Mouse (Mus musculus) forebrain, embryonic 12.5 days (tissue): ENCODE results near the gene Gpr63. TPM values are rescaled to one million over a fixed set of nuclear protein-coding genes. Genes with fewer than 3 reads are reported as not detected.
A peak's percentile ranks its signal among the peaks of the same experiment; 100 is the strongest.
"Not testable (repeated sequence)": the region's sequence is repeated elsewhere in the genome, so short reads cannot be mapped to it uniquely, and the experiment has no call there.

Experiments
- ATAC-seq: fragments of 200-750 bp; cut with Nextera tagmentation; 2 replicates; pipeline ENCODE4 v1.8.0; 2017; ENCODE audit warnings: moderate TSS enrichment; ENCODE audit not compliant: low FRiP score
- H3K27ac ChIP-seq: fragments of 300-500 bp; sonication (generic); 2 replicates; pipeline ENCODE4 v1.5.1; 2016; ENCODE audit warnings: mild to moderate bottlenecking
- H3K27me3 ChIP-seq: fragments of 300-500 bp; sonication (generic); 2 replicates; pipeline ENCODE4 v1.6.1; 2016; ENCODE audit warnings: mild to moderate bottlenecking
- H3K36me3 ChIP-seq: fragments of 300-500 bp; sonication (generic); replicated peaks from 2 replicates; pipeline ENCODE4 v1.6.1; 2016; ENCODE audit warnings: mild to moderate bottlenecking
- H3K4me1 ChIP-seq: fragments of 300-500 bp; sonication (generic); 2 replicates; pipeline ENCODE4 v1.6.1; 2016
- H3K4me2 ChIP-seq: fragments of 300-500 bp; sonication (generic); 2 replicates; pipeline ENCODE4 v1.6.1; 2016; ENCODE audit warnings: mild to moderate bottlenecking, moderate library complexity
- H3K4me3 ChIP-seq: fragments of 300-500 bp; sonication (generic); replicated peaks from 2 replicates; pipeline ENCODE4 v1.5.1; 2016; ENCODE audit warnings: mild to moderate bottlenecking
- H3K9ac ChIP-seq: fragments of 300-500 bp; sonication (generic); 2 replicates; pipeline ENCODE4 v1.6.1; 2016; ENCODE audit warnings: mild to moderate bottlenecking
- H3K9me3 ChIP-seq: fragments of 300-500 bp; sonication (generic); 2 replicates; pipeline ENCODE4 v1.6.1; 2016
- WGBS: fragments of 180-500 bp; shearing (Covaris S2); methylation state at CpG from one replicate; pipeline ENCODE4 v1.1.7; 2016; 5-methylcytosine and 5-hydroxymethylcytosine counted together
- polyA plus RNA-seq: library from polyadenylated mRNA; unstranded; fragments of >200 nt; fragmentation: Nextera tagmentation; extraction: Ambion mirVana; gene quantifications from 2 replicates; pipeline ENCODE4 v1.2.1, GENCODE M21; 2016

Gene Gpr63
- polyA plus RNA-seq: 2.3 and 2.6 TPM in 2 replicates

- Histone ChIP-seq H3K4me2 (peak within 1 kb of the TSS; percentile 61), H3K4me3 (peak within 1 kb of the TSS; percentile 75), H3K27ac (peak within 1 kb of the TSS; percentile 95), H3K36me3 (no peaks in the 10 kb centered on the region), H3K9me3 (no peaks in the 10 kb centered on the region), H3K4me1 (peaks cover 16% of the 10 kb centered on the region), H3K9ac (peak within 1 kb of the TSS; percentile 90), H3K27me3 (no peaks in the 10 kb centered on the region)
- peak; percentile 97 for ATAC-seq
- WGBS: under 1% methylated on average over 39 of the region's 78 CpGs
Observed at GRCm38 (mm10) chr4:24966299-24966991, at the start of gene Gpr63. TSS of gene Gpr63 (plus strand) at chr4:24966407.

- H3K4me2 ChIP-seq: no peak overlapping the region
- WGBS: 57% methylated on average over 5 of the region's 5 CpGs
- ATAC-seq: no peak
Observed at GRCm38 (mm10) chr4:24920006-24920577, 46.1 kb upstream of the Gpr63 start.

GRCm38 (mm10) chr4:24924726-24925125, 41.5 kb upstream of the Gpr63 start:
- no peak for ATAC-seq
- Histone ChIP-seq H3K4me2 (no peak overlapping the region), H3K4me1 (no peaks in the 10 kb centered on the region), H3K9ac (no peak overlapping the region), H3K9me3 (no peaks in the 10 kb centered on the region), H3K4me3 (no peak overlapping the region), H3K27me3 (no peaks in the 10 kb centered on the region), H3K27ac (no peak overlapping the region), H3K36me3 (no peaks in the 10 kb centered on the region)
- 82% methylated on average over 2 of the region's 2 CpGs for WGBS

More at GRCm38 (mm10) chr4:24920006-24920577, 46.1 kb upstream of the Gpr63 start:
- H3K9me3 ChIP-seq: no peaks in the 10 kb centered on the region
- H3K9ac ChIP-seq: no peak overlapping the region
- no peaks in the 10 kb centered on the region for H3K27me3 ChIP-seq
- no peak overlapping the region for H3K4me3 ChIP-seq
- H3K4me1 ChIP-seq: no peaks in the 10 kb centered on the region
- no peak overlapping the region for H3K27ac ChIP-seq
- no peaks in the 10 kb centered on the region for H3K36me3 ChIP-seq

- no peak overlapping the region for H3K4me2 ChIP-seq
- no peak overlapping the region for H3K4me3 ChIP-seq
- no peak overlapping the region for H3K9ac ChIP-seq
- no peak overlapping the region for H3K27ac ChIP-seq
- no peaks in the 10 kb centered on the region for H3K4me1 ChIP-seq
- 87% methylated on average over 5 of the region's 5 CpGs for WGBS
- no peaks in the 10 kb centered on the region for H3K9me3 ChIP-seq
- H3K27me3 ChIP-seq: no peaks in the 10 kb centered on the region
- H3K36me3 ChIP-seq: no peaks in the 10 kb centered on the region
- ATAC-seq: no peak
Observed at GRCm38 (mm10) chr4:24928260-24928780, 37.9 kb upstream of the Gpr63 start.

GRCm38 (mm10) chr4:24928926-24929325, 37.3 kb upstream of the Gpr63 start:
- Histone ChIP-seq H3K9ac (no peak overlapping the region), H3K4me2 (no peak overlapping the region), H3K36me3 (no peaks in the 10 kb centered on the region), H3K27me3 (no peaks in the 10 kb centered on the region), H3K4me3 (no peak overlapping the region), H3K27ac (no peak overlapping the region), H3K4me1 (no peaks in the 10 kb centered on the region), H3K9me3 (no peaks in the 10 kb centered on the region)
- ATAC-seq: no peak
- 72% methylated on average over 5 of the region's 5 CpGs for WGBS

- ATAC-seq: no peak
- 37% methylated on average over 6 of the region's 6 CpGs for WGBS
- Histone ChIP-seq H3K36me3 (no peaks in the 10 kb centered on the region), H3K27ac (no peak overlapping the region), H3K9ac (no peak overlapping the region), H3K9me3 (no peaks in the 10 kb centered on the region), H3K4me3 (no peak overlapping the region), H3K4me2 (no peak overlapping the region), H3K27me3 (no peaks in the 10 kb centered on the region), H3K4me1 (no peaks in the 10 kb centered on the region; the same call in 1 of the 2 replicates)
Observed at GRCm38 (mm10) chr4:24942728-24943424, 23.3 kb upstream of the Gpr63 start.

- ATAC-seq: peak; percentile 57; the same call in 1 of the 2 replicates
- no peaks in the 10 kb centered on the region for H3K27me3 ChIP-seq
- H3K4me1 ChIP-seq: peaks cover 16% of the 10 kb centered on the region
- peak overlapping the region; percentile 61 for H3K4me2 ChIP-seq
- peak overlapping the region; percentile 95; the same call in 1 of the 2 replicates for H3K27ac ChIP-seq
- H3K4me3 ChIP-seq: peak overlapping the region; percentile 75
- WGBS: 7% methylated on average over 8 of the region's 8 CpGs
- H3K9me3 ChIP-seq: no peaks in the 10 kb centered on the region
- no peaks in the 10 kb centered on the region for H3K36me3 ChIP-seq
- H3K9ac ChIP-seq: peak overlapping the region; percentile 90
Observed at GRCm38 (mm10) chr4:24965918-24966298, 299 bp upstream of the Gpr63 start.

GRCm38 (mm10) chr4:24967251-24967650, 1.0 kb downstream of the Gpr63 start:
- peak overlapping the region; percentile 75 for H3K4me3 ChIP-seq
- peak overlapping the region; percentile 61 for H3K4me2 ChIP-seq
- no peaks in the 10 kb centered on the region for H3K36me3 ChIP-seq
- WGBS: 15% methylated on average over 7 of the region's 7 CpGs
- H3K9ac ChIP-seq: peak overlapping the region; percentile 90; the same call in 1 of the 2 replicates
- no peaks in the 10 kb centered on the region for H3K27me3 ChIP-seq
- H3K27ac ChIP-seq: no peak overlapping the region
- ATAC-seq: no peak
- no peaks in the 10 kb centered on the region for H3K9me3 ChIP-seq
- H3K4me1 ChIP-seq: peaks cover 16% of the 10 kb centered on the region

GRCm38 (mm10) chr4:24978589-24978988, 12.4 kb downstream of the Gpr63 start:
- 43% methylated on average over 4 of the region's 4 CpGs for WGBS
- no peak for ATAC-seq
- no peak overlapping the region for H3K4me2 ChIP-seq

GRCm38 (mm10) chr4:24985612-24986011, 19.4 kb downstream of the Gpr63 start:
- Histone ChIP-seq H3K9me3 (no peaks in the 10 kb centered on the region), H3K36me3 (no peaks in the 10 kb centered on the region), H3K27me3 (no peaks in the 10 kb centered on the region), H3K4me2 (no peak overlapping the region), H3K27ac (no peak overlapping the region), H3K4me3 (no peak overlapping the region), H3K4me1 (no peaks in the 10 kb centered on the region), H3K9ac (no peak overlapping the region)
- WGBS: 93% methylated on average over 5 of the region's 5 CpGs
- no peak for ATAC-seq

More at GRCm38 (mm10) chr4:24978589-24978988, 12.4 kb downstream of the Gpr63 start:
- H3K27me3 ChIP-seq: no peaks in the 10 kb centered on the region
- H3K36me3 ChIP-seq: no peaks in the 10 kb centered on the region
- H3K9ac ChIP-seq: no peak overlapping the region
- H3K9me3 ChIP-seq: no peaks in the 10 kb centered on the region
- H3K4me3 ChIP-seq: no peak overlapping the region
- peaks cover 4% of the 10 kb centered on the region; the same call in 1 of the 2 replicates for H3K4me1 ChIP-seq
- H3K27ac ChIP-seq: no peak overlapping the region

- no peak for ATAC-seq
- H3K36me3 ChIP-seq: no peaks in the 10 kb centered on the region
- H3K27me3 ChIP-seq: no peaks in the 10 kb centered on the region
- H3K9me3 ChIP-seq: no peaks in the 10 kb centered on the region
- H3K27ac ChIP-seq: no peak overlapping the region
- no peak overlapping the region for H3K9ac ChIP-seq
- no peak overlapping the region for H3K4me3 ChIP-seq
- H3K4me1 ChIP-seq: no peaks in the 10 kb centered on the region
- WGBS: 94% methylated on average over 2 of the region's 2 CpGs
- no peak overlapping the region for H3K4me2 ChIP-seq
Observed at GRCm38 (mm10) chr4:24991475-24991874, 25.3 kb downstream of the Gpr63 start.

GRCm38 (mm10) chr4:25009328-25009727, 43.1 kb downstream of the Gpr63 start:
- not testable (repeated sequence) for H3K4me2 ChIP-seq, H3K4me1 ChIP-seq, H3K27me3 ChIP-seq, H3K9me3 ChIP-seq, ATAC-seq, H3K4me3 ChIP-seq, H3K9ac ChIP-seq, H3K27ac ChIP-seq
- 87% methylated on average over 8 of the region's 8 CpGs for WGBS
- peaks cover 17% of the 10 kb centered on the region for H3K36me3 ChIP-seq
